Mouse (Mus musculus) C2C12 (cell line): ENCODE measurements at regions not wholly inside any gene's neighbourhood (a gene's known extent, or its start where the extent isn't known, plus 50 kb on each side); places are given as distances from the start of the nearest gene placed in this dataset.

Experiments used
- CEBPB ChIP-seq: IDR thresholded peaks from one replicate; pipeline ENCODE4 v1.6.1; 2011; ENCODE audit warnings: low read depth, mild to moderate bottlenecking, control low read depth, moderate library complexity
- CTCF ChIP-seq: IDR thresholded peaks from one replicate; pipeline ENCODE4 v1.5.1; 2011; ENCODE audit not compliant: control insufficient read depth, insufficient read depth, insufficient read length
- FOSL1 ChIP-seq: IDR thresholded peaks from one replicate; pipeline ENCODE4 v1.8.0; 2011; ENCODE audit warnings: mild to moderate bottlenecking, low read length; ENCODE audit not compliant: poor library complexity, insufficient read depth, severe bottlenecking
- MAX ChIP-seq: IDR thresholded peaks from one replicate; pipeline ENCODE4 v1.6.1; 2011; ENCODE audit warnings: mild to moderate bottlenecking, control low read depth
- MYOD1 ChIP-seq: IDR thresholded peaks from one replicate; pipeline ENCODE4 v1.6.1; 2011; ENCODE audit warnings: low read depth; ENCODE audit not compliant: control insufficient read depth, insufficient read length
- MYOG ChIP-seq: IDR thresholded peaks from one replicate; pipeline ENCODE4 v1.6.1; 2011; ENCODE audit not compliant: control insufficient read depth, insufficient read length; ENCODE audit errors: extremely low read depth
- USF1 ChIP-seq: IDR thresholded peaks from one replicate; pipeline ENCODE4 v1.6.1; 2011; ENCODE audit warnings: low read depth, mild to moderate bottlenecking, control low read depth, moderate library complexity

- TF ChIP-seq CTCF = no peak
- no peak for TF ChIP-seq MYOD1
- no peak for TF ChIP-seq CEBPB
- TF ChIP-seq USF1 = no peak
- TF ChIP-seq MAX = no peak
- no peak for TF ChIP-seq MYOG
- TF ChIP-seq FOSL1 = no peak
These were observed 962.3 kb downstream of the 4930447A16Rik start for GRCm38 (mm10) chr15:38387617-38388016.
